Mouse (Mus musculus): ENCODE results near the gene 1110017D15Rik.

DNA sequence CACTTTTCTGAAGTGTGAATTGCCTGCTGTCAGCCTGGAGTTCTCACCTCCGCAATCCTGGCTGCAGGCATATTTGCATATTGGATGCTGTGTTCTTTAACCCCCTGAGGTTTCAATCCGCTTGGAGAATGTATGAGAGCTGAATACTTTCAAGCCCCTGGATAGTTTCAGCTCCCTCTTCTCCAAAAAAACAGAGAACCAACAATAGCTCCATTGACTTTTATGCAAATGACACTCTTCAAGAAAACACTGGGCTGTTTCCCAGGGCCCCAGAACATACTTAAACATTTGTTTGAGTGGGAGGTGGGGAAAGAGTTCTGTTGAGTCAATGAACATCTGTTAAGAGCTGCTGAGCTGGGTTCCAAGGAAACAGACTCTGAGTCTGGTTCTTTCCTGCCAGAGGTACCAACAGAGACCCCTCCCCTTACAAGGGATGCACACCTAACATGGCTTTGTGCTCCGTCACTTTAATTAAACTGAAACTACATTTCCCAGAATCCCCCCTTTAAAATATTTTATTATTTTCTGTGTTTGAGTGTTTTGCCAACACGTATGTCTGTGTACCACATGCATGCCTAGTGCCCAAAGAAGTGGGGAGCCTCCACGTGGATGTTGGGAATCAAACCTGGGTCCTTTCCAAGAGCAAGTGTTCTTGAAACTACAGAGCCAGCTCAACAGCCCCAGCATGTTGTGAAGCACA is 46.3 kb downstream of the 1110017D15Rik start:
- no peak for TF ChIP-seq CTCF (IDR thresholded peaks at IDR 0.05)
- no peak for TF ChIP-seq EP300 (IDR thresholded peaks at IDR 0.05; ENCODE audit: insufficient read depth, low read depth, low read length)
